Mouse (Mus musculus): ENCODE data around the gene Romo1.

DNA sequence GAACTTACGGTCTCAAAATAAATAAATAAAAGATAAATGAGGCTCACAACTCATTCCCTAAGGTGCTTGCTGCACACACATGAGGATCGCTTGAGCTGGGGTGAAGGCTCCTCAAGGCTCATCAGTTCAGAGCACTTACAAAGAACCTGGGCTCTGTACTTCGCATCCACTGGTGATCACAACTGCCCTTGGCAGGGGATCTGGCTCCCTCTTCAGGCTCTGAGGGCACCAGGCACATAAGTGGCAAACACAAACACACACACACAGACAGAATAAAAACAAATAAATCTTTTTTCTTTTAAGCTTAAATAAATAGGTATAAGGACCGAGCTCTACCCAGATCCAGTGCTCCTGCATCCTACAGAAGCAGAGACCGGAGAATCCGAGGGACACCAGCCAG lies 8.1 kb upstream of the Romo1 start:
- TF ChIP-seq CTCF (conservative IDR thresholded peaks at IDR 0.05; ENCODE audit: low read length) (peak; percentile 17), POU5F1 (IDR thresholded peaks at IDR 0.05; ENCODE audit: borderline replicate concordance, low read length) (no peak), NANOG (IDR thresholded peaks at IDR 0.05; ENCODE audit: borderline replicate concordance, low read length) (no peak)

Data from E14TG2a.4 (cell line).